Mouse (Mus musculus) cortical plate, adult 2 months (tissue): ENCODE measurements around the gene Cfap36.

ENCODE experiments used
- CTCF ChIP-seq: fragments of 200-500 bp; IDR thresholded peaks from 2 replicates; pipeline ENCODE4 v1.5.1; 2011; ENCODE audit warnings: mild to moderate bottlenecking, control low read depth, low read length; ENCODE audit not compliant: insufficient read depth; ENCODE audit errors: extremely low read depth
- POLR2A ChIP-seq: fragments of 200-500 bp; IDR thresholded peaks from 2 replicates; pipeline ENCODE4 v1.6.1; 2011; ENCODE audit warnings: mild to moderate bottlenecking, low read length, control low read depth; ENCODE audit not compliant: insufficient read depth; ENCODE audit errors: extremely low read depth

DNA sequence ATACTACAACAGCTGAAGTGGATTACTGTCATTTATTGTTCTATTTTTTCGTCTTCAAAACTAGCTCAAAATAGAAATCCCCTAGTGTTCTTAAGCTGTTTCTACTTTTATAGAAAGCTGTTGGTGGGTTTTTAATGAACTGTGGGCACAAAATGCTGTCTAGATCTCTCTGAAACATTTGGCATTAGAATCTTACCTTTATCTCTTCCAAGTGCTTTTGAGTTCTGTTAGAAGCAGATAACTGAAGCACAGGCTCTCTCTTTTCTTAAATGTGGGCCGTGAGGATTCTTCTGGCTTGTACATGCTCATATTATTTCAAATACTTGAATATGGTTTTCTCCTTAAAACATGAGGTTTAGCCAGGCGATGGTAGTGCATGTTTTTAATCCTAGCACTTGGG lies 27.5 kb upstream of the Cfap36 start:
- TF ChIP-seq POLR2A, result no peak
- TF ChIP-seq CTCF, result no peak
